Mouse (Mus musculus) adipocyte (in vitro differentiated cells): ENCODE data around the gene Gm10382.
"Not testable (repeated sequence)": the region's sequence is repeated elsewhere in the genome, so short reads cannot be mapped to it uniquely, and the experiment has no call there.

ENCODE experiments used
- DNase-seq: peaks from one replicate; pipeline ENCODE4 v3.0.0-alpha.2; 2016; ENCODE audit warnings: low spot score

The Gm10382 gene

GRCm38 (mm10) chr5:125370950-125371693, 18.0 kb upstream of the Gm10382 start:
- no peak for DNase-seq

GRCm38 (mm10) chr5:125372027-125372426, 17.1 kb upstream of the Gm10382 start:
- no peak for DNase-seq

- no peak for DNase-seq
These were observed 13.3 kb upstream of the Gm10382 start for GRCm38 (mm10) chr5:125375871-125376270.

- no peak for DNase-seq
These were observed 11.9 kb upstream of the Gm10382 start for GRCm38 (mm10) chr5:125377214-125377613.

- DNase-seq, result no peak
These were observed 10.2 kb upstream of the Gm10382 start for GRCm38 (mm10) chr5:125378919-125379318.

- DNase-seq, result no peak
These were observed 7.0 kb upstream of the Gm10382 start for GRCm38 (mm10) chr5:125381954-125382672.

GRCm38 (mm10) chr5:125382673-125383558, 6.2 kb upstream of the Gm10382 start:
- peak; percentile 81 for DNase-seq

GRCm38 (mm10) chr5:125383637-125384420, 5.3 kb upstream of the Gm10382 start:
- DNase-seq, result peak; percentile 64

- DNase-seq, result peak; percentile 76
These were observed 4.5 kb upstream of the Gm10382 start for GRCm38 (mm10) chr5:125384512-125385214.

GRCm38 (mm10) chr5:125385215-125385940, 3.7 kb upstream of the Gm10382 start:
- DNase-seq, result peak; percentile 68

- not testable (repeated sequence) for DNase-seq
These were observed 1.8 kb upstream of the Gm10382 start for GRCm38 (mm10) chr5:125387295-125387694.

GRCm38 (mm10) chr5:125388358-125389092, 597 bp upstream of the Gm10382 start:
- peak; percentile 54 for DNase-seq

GRCm38 (mm10) chr5:125389579-125390441, 688 bp downstream of the Gm10382 start, which contains the start of gene Ubc:
Ubc (minus strand) TSS chr5:125390202.
- DNase-seq, result peak; percentile 99

- no peak for DNase-seq
These were observed 1.9 kb downstream of the Gm10382 start for GRCm38 (mm10) chr5:125390906-125391477.

GRCm38 (mm10) chr5:125391609-125392008, 2.5 kb downstream of the Gm10382 start:
- peak; percentile 99 for DNase-seq

GRCm38 (mm10) chr5:125392176-125392575, 3.1 kb downstream of the Gm10382 start:
- not testable (repeated sequence) for DNase-seq

GRCm38 (mm10) chr5:125392618-125392976, 3.5 kb downstream of the Gm10382 start:
- DNase-seq, result no peak

GRCm38 (mm10) chr5:125392977-125393621, 4.0 kb downstream of the Gm10382 start:
- DNase-seq, result peak; percentile 99
